21 mouse cellular contexts compared by ENCODE assay signal in genomic region chr10:14306811-14307210, GRCm38 (mm10).
"Had no signal": no experiment of that assay in that cellular context is flagged by ENCODE, and none has a peak within 500 bp of the region (broad histone marks: within the 10 kb centered on the region; RNA-seq: fewer than 3 reads in every experiment).

No protein-coding gene starts in this region.

- H3K36me3 ChIP-seq: limb, embryonic 10.5 days; limb, embryonic 13.5 days; liver, embryonic 12.5 days; liver, embryonic 15.5 days; midbrain, embryonic 12.5 days; neural tube, embryonic 13.5 days; stomach, embryonic 15.5 days had no signal

- H3K27ac ChIP-seq: kidney, postnatal 0 days; layer of hippocampus, adult 2 months; limb, embryonic 10.5 days; limb, embryonic 13.5 days; liver, embryonic 12.5 days; liver, embryonic 15.5 days; macrophage; midbrain, embryonic 12.5 days; neural tube, embryonic 13.5 days; stomach, embryonic 15.5 days had no signal

- DNase-seq: kidney, adult 2 months; kidney, postnatal 25 days; layer of hippocampus, adult 9-11 months; liver; retina, postnatal 1 day; right cerebral cortex, postnatal 25 days; spleen, adult 18-20 months; thymus, postnatal 25 days had no signal

- H3K27me3 ChIP-seq: limb, embryonic 13.5 days; liver, embryonic 12.5 days; liver, embryonic 15.5 days; midbrain, embryonic 12.5 days; neural tube, embryonic 13.5 days; stomach, embryonic 15.5 days had no signal

- ATAC-seq: intestine, embryonic 16.5 days; liver, embryonic 12.5 days; midbrain, embryonic 16.5 days had no signal

- H3K4me3 ChIP-seq: layer of hippocampus, adult 2 months; limb, embryonic 10.5 days; limb, embryonic 13.5 days; liver, embryonic 12.5 days; liver, embryonic 15.5 days; midbrain, embryonic 12.5 days; myocyte; neural tube, embryonic 13.5 days; stomach, embryonic 15.5 days had no signal

- H3K4me1 ChIP-seq: limb, embryonic 10.5 days; limb, embryonic 13.5 days; liver, embryonic 12.5 days; liver, embryonic 15.5 days; midbrain, embryonic 12.5 days; neural tube, embryonic 13.5 days; stomach, embryonic 15.5 days had no signal

- H3K4me2 ChIP-seq: limb, embryonic 13.5 days; liver, embryonic 12.5 days; liver, embryonic 15.5 days; midbrain, embryonic 12.5 days; neural tube, embryonic 13.5 days; stomach, embryonic 15.5 days had no signal

- H3K9ac ChIP-seq: limb, embryonic 13.5 days; liver, embryonic 12.5 days; liver, embryonic 15.5 days; midbrain, embryonic 12.5 days; neural tube, embryonic 13.5 days; stomach, embryonic 15.5 days had no signal

- H3K9me3 ChIP-seq: limb, embryonic 10.5 days; limb, embryonic 13.5 days; liver, embryonic 12.5 days; liver, embryonic 15.5 days; midbrain, embryonic 12.5 days; neural tube, embryonic 13.5 days; stomach, embryonic 15.5 days had no signal
